Mouse (Mus musculus) left cerebral cortex, adult 8-10 months (tissue): ENCODE results near the gene Rita1. TPM values are rescaled to one million over a fixed set of nuclear protein-coding genes. Genes with fewer than 3 reads are reported as not detected.
A peak's percentile ranks its signal among the peaks of the same experiment; 100 is the strongest.

Source experiments
- DNase-seq, 2 experiments: peaks; one replicate each; pipeline ENCODE4 v3.0.0; 2022; ENCODE audit warnings: low spot score in 2 of 2
- total RNA-seq, 4 experiments: library from RNA; stranded (reverse); gene quantifications; 2 replicates each; pipeline ENCODE4 v1.2.4; 2022

The Rita1 gene
- 10 to 100 TPM; 25.1 to 30.2 (median 28.8) TPM for total RNA-seq

DNA sequence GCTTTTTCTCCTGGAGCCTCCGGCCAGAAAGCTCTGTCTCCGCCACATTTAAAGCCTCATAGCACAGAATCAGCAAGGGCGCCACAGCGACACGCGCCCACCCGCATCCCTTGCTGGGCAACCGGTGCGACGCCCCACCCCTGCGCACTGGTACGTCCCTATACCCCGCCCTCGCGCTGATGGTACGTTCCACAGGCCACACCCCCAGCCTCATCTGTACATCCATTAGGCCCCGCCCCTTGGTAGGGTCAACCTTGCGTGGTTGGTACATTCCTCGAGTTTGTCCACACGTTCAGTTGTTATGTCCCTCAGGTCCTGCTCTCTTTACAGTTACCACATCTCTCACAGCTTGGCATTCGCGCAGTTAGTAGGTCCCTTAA lies at the start of gene Rita1, which contains the start of gene Ddx54:
Gene Rita1, minus strand, starts transcription at position 148 of the 380 bp plus-strand sequence.
Gene Ddx54, plus strand, starts transcription at position 298 of the 380 bp plus-strand sequence.
- peak in 1 of 2 experiments; percentile 97 for DNase-seq

DNA sequence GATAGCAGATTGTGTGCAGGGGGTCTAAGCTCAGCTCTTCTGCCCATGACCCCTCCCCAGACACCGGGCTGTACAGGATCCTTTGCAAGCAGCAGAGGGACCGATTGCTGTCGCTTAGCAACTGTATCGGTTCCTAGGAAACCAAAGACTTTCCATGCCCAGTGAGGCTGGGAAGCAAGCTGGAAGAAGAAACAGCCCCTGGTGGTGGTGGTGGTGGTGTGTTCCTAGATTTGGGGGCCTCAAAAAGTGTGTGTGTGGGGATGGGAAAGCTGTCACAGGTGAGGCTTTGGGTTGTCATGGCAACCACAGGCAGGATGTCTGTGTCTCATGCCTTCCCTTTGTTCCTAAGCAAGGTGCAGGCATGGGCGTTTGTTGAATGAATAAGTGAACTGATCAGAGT lies 48.4 kb upstream of the Rita1 start:
- DNase-seq = no peak

DNA sequence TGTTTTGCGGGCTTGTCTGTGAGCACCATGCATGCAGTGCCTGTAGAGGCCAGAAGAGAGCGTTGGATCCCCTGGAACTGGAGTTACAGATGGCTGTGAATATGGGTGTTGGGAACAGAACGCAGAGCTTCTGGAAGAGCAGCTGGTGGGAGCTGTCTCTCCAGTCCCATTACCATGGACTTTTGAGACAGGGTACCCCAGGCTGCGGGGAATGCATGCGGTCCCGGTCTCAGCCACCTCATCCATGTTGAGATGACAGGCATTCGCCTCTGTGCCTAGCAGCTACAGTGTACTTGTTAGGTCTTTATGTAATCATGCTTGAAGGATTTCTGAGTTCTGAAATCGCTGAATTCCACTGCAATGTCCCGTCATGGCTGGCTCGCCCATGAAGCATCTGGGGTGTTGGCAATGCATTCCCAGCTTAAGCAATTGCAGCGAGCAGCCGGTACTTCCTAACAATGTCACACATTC lies 43.9 kb upstream of the Rita1 start:
- DNase-seq = peak in 1 of 2 experiments; percentile 77

DNA sequence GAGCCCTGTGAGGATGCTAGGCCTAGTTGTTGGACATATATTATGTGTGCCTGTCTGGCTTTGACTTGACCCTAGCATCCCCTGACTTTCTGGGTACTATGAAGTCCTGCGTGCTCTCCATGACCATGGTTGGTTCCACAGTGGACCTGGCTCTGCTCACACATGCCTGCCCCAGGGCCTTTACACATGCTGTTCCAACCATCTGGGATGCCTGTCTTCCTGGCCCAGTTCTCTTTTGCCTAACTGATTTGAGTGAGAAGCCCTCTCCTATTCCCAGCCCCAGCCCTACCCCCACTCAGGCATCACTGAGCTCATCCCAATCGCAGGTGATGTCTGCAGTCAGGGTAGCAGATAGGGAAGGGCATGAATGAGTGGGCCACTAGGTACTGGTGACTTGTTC lies 41.5 kb upstream of the Rita1 start:
- DNase-seq = no peak

DNA sequence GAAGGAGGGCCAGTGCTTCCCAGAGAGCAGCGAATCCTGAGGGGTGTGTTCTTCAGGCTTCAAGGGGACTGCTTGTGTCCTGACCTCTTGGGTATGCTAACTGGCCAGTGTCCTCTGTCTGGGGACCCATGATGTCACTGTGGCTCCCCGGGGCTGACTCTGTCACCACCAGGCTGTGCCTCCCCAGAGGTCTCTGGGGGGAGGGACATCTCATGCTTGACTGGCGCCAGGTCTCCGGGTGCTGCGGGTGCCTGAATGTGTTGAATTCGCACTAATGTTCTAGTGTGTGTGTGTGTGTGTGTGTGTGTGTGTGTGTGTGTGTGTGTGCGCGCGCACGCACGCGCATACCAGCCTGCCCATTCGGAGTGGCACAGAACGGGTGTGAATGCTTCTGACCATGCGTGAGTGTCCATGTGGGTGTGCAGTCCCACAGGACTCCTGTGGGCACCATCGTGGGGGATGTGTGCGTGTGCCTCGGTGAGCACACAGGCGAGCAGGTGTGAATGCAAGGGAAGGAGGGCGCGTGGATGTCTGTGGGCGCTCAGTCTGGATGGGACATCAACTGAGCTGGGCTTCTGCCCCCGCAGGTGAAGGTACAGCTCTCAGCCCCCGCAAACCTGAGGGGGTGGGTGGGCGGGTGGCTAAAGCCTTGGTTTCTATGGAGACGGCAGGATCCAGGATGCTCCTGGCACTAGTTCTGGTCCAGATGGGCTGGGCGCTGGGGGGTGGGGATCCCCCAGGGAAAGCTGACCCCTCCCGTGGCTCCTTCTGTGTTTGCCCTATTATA lies 40.7 kb upstream of the Rita1 start:
- DNase-seq = peak in 1 of 2 experiments; percentile 69

DNA sequence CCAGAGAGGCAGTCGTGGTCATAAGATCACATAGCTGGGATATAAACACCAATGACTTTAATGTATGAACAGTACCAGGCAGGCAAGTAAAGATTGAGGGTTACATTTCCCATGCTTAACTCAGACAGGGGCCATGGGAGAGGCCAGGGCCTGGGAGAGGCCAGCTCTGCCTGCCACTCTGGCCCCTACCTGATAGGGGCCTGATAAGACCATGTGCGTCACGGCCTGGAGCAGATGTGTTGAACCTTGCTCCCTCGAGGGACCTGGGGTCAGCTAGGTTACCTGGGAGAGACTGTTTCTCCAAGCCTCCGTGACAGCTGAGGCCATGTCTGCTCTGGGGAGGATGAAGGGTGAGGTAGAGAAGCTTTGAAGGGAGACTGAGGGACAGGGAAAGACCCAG lies 38.8 kb upstream of the Rita1 start:
- no peak for DNase-seq

DNA sequence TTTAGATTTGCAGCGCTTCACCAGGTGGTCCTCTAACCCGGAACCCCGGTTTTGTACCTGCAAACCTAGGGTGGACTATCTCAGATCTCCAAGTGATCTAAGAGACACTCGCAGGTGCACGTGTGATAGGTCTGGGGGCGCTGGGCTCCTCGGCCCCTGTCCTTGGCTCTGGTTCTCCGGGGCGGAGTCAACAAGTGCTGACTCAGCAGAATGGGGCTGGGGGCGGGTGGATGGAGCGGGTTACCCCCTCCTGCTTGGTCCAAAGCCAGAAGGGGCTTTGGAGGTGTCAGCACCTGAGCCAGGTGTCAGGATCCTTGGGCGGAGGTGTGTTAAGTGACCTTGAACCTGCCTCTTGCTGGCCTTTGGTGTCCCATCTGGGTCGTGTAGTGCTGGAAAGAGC lies 37.5 kb upstream of the Rita1 start:
- no peak for DNase-seq

DNA sequence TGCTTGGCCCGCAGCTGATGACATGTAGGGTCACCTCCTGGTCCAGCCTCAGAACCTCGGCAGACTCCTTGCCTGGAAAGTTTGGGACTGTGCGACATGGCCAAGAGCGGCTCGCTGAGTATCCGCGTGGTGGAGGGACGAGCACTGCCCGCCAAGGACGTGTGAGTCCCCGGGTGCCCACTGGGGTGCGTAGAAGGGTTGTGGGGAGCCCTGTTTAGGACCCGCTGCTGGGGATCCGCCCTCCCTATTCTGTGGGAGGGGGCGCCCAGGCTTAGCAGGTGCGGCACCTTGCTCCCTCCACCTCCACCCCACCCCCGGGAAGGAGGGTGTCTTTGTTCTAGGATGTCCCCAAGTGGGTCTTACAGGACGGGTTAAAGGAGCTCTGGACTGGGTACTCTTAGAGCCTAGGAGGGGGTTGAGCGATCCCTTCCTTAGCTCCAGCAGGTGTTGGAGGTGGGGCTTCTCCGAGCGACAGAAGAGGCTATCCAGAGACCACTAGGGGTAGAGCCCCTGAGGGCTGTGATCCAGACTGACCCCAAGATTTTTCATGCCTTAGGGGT lies 37.1 kb upstream of the Rita1 start:
- peak in 1 of 2 experiments; percentile 42 for DNase-seq

DNA sequence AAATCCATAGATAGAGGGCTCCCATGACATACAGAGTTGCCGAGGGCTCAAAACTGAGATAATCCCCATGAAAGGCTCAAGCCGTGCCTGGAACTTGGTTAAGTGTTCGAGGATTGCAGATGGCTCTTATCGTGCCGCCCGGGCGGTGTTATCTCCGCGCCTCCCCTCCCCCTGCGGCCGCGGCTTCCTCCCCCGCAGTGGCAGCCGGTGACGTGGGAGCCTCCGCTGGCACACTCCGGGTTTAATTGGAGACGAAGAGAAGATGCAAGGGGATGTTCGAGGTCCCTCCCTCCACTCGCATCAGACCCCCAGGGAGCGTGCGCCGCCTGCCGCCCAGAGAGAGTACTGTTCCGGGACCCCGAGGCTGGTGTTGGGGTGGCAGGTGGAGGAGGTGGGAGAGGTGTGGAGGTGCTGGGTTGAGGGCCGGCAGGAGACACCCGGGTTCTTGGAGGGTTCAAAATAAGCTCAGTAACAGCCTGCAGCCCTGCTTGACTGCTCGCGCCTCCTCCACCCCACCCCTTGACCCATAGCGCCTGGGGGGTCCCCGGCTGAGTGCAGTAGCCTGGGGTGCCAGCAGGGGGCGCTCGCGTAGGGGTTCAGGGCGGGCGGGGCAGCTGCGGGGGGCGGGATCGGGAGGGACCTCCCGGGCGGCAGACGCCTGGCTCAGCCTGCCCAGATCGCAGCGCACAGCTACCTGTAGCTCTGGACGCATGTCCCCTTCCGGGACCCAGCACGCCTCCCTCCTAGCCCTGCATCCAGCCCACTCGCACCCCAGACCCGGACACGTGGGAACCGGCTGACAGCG lies 36.4 kb upstream of the Rita1 start, which contains the start of gene Rasal1:
Gene Rasal1, plus strand, starts transcription at position 244 of the 805 bp plus-strand sequence.
- DNase-seq = peak; percentile 64 to 85

DNA sequence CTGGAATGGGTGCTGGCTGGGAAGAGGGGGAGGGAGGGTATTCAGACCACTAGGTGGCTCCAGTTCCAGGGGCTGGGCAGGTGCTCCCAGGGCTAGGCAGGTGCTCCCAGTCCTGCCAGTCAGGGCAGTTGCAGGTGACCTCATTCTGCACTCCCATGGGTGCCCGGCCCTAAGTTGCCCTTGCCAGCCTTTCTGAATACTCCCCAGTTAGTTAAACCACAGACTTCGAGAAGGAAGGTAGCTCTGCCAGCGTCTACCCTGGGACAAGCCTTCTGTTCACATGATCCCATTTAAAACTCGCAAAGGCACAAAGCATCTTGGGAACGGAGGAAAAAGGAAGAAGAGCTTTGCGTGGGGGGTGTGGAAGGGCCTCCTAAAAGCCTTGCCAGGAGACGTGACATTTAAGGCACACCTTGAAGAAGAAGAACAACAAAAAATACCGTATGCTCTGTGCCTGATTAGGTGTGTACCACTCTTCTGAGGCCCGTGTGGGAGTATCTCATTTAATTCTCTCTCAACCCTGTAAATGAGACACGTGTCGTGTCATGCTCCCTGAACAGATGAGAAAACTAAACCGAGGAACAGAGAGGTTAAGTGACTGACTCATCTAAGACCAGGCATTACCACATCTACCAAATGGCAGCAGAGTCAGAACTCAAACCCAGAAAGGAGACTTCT lies 35.6 kb upstream of the Rita1 start:
- peak in 1 of 2 experiments; percentile 55 for DNase-seq

DNA sequence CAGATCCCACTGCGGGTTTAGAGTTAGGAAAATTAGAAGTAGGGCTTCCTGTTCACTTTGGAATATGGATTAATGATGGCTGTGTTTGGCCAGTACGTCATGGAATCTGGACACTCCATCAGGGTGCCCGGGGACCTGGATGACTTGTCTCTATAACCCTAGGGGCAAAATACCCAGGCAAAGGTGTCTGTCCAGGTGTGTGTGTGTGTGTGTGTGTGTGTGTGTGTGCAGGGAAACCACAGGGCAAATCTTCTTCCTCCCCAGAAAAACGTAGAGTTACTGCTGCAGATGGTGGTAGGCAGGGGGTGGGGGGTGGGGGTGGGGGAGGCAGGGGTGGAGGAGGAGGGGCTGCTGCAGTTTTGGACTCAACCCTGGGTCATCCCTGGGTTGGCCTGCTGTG lies 35.0 kb upstream of the Rita1 start:
- DNase-seq = no peak

DNA sequence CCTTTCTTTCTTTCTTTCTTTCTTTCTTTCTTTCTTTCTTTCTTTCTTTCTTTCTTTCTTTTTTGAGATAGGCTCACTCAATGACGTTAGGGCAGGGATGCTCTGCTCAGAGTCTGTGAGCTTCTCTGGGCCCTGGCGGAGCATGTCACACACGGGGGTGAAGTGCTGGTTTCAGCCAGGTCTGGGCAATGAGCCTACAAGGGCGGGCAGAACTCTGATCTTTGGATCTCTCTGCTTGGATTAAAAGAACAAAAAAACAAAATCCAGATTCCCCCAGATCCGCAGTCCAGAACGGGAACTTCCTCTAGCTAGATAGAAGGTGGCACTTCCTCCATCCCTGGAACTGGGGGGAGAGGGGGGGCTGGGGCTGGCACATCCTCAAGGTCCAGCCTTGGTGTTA lies 33.5 kb upstream of the Rita1 start:
- no peak for DNase-seq

DNA sequence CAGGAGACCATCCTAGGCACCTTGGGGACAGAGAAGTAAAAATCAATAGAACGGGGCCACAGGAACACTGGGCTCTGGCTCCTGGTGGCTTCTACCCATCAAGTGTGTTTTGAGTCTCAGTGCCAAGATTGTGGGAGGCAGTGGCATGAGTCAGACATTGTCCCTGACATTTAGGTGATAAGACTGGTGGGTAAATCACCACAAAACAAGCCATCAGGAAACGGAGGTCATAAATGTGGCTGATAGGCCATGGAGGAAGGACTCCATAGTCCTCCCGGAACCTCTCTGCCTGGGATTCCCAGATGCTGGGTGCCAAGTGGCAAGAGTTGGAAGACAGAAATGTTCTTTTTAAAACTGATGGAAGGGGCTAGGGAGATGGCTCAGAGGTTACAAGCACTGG lies 31.8 kb upstream of the Rita1 start:
- DNase-seq = no peak

DNA sequence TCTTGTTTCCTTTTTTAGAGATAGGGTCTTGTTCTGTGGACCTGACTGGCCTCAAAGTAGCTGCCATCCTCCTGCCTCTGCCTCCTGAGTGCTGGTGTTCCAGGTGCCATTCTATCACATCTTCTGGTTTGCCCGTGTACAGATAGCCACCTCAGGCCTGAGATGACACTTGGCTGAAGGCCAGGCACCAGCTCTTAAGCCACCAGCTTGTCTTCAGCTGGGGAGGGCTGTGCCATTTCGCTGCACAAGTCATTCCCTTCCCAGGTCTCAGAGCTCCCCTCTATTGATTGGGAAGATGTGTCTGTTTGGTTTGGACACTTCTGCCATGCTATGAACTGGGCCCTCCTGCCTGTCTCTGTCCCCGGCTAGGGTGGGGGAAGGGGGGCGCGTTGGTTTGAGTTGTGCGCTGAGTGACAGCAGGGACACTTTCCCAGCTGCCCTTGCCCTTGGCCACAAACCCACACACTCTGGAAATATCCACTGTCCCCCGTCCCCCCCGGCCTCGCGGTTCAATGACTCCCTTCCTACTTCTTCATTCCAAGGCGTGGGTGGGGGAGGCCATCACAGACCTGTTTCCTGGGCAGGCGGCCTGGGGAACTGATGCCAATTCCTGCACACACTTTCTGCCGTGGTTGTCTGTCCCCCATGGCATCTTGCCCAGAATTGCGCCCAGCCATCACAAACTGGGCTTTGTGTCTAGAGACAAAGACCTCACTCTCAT lies 31.1 kb upstream of the Rita1 start:
- DNase-seq = no peak

DNA sequence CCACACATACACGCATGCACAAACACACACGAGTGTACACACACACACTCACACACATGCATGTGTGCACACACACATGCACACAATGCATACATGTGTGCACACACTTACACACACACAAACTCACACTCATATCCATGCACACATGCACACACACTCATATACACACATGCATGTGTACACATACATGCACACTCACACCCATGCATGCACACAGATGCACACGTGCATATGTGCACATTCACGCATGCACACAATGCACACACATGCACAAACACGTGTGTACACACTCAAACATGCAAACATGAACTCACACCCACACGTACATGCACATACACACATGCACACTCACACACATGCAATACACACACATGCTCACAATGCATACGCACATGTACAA lies 27.7 kb upstream of the Rita1 start:
- DNase-seq = no peak

DNA sequence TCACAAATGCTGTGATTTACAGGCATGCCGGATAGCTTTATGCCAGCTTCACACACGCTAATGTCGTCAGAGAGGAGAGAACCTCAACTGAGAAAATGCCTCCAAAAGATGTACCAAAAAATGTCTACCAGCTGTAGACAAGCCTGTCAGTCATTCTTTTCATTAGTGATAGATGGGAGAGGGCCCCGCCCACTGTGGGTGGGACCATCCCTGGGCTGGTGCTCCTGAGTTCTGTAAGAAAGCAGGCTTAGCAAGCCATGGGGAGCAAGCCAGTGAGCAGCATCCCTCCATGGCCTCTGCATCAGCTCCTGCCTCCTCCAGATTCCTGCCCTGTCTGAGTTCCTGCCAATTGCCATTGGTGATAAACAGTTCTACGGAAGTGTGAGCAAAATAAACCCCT lies 23.2 kb upstream of the Rita1 start:
- DNase-seq = no peak

DNA sequence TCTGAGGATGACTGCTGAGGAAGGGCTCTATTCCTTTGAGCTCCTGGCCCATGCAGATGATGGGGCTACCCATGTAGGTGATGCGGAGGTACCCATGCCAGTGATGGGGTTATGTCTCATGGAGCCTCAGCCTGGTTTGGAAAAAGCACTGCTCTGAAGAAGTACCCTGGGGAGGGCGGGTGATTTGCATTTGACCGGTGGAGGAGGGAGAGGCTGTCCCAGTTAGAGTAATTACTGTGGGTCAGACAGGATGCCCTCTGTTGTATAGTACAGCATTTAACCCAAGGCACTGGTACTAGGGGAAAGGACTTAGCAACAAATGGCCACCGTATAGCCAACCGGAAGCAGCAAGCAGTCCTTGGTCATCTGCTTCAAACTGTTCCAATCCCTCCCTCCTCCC lies 22.5 kb upstream of the Rita1 start:
- DNase-seq = no peak

DNA sequence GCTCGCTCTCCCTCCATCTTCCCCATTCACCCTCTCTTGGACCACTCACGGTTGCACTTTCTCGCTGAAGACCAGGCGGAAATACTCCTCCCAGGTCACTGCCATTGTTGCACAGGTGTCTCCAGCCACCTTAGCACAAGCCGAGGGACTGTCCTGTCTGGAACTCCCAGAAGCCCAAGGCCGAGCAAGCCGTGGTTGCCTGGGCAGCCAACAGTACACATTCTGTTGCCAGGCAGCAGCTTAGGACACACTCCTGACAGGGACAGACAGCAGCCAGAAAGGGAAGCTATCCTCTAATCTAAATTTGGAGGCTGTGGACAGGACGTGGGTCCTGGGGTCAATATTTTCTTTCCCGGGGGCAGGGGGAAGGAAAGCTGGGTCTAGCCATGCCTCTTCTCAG lies 21.7 kb upstream of the Rita1 start, which contains the start of gene Cfap73:
Gene Cfap73, minus strand, starts transcription at position 105 of the 400 bp plus-strand sequence.
- DNase-seq = no peak

DNA sequence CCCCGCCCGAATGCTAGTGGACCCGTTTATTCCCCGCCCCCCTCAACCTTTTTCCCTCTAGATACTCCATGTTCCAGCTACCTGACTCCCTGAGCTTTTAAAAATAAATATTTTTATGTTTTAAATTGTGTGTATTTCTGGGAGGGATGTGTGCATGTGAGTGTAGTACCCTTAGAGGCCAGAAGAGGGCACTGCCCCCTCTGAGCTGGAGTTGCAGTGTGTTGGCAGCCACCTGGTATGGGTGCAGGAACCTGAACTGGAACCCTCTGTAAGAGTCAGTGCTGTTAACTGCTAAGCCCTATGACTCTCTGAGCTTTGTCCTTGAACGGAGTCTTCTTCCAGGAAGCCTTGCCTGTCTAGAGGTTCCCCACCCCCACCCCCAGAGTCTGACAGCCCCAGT lies 19.5 kb upstream of the Rita1 start:
- DNase-seq = no peak

DNA sequence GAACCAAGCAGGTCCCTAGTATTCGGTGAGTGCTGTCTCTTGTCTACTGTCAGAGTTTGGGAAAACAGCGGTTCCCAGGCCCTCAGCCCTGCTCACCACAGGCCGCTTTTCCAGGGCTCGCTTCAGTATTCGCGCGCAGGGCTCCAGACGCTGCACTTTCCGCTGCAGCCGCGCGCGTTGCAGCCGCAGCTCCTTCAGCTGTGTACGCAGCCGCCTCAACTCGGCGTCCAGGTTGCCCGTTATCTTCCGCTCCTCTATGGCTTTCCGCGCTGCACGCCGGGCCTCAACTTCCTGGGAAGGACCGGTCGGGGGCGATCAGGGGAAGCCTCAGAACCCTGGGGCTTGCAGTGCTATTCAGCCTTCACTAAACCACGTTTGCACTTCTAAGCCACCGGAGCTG lies 18.7 kb upstream of the Rita1 start:
- DNase-seq = no peak

DNA sequence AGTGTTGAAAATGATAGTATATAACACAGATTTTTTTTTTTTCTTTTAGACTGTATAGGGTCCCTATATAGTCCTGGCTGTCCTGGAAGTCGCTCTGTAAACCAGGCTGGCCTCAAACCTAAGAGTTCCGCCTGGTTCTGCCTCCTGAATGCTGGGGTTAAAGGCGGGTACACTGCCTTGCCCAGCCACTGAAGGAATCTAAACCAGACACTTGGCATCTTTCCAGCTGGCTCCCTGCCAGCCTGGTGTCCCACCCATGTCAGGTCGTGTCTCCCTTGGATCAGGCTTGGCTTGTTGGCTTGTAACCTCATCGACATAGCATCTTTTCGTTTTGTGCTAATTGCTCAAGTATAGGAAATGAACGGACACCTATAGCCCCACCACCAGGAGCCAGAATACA lies 16.2 kb upstream of the Rita1 start:
- no peak for DNase-seq
